Mouse (Mus musculus) spleen, adult 2 months (tissue): ENCODE data around the gene Trpd52l3.

Source experiments
- CTCF ChIP-seq: fragments of 200-500 bp; IDR thresholded peaks from 2 replicates; pipeline ENCODE4 v1.5.1; 2011; ENCODE audit warnings: mild to moderate bottlenecking, inconsistent platforms; ENCODE audit not compliant: insufficient read depth, insufficient read length, insufficient replicate concordance; ENCODE audit errors: extremely low read depth
- POLR2A ChIP-seq: fragments of 200-500 bp; IDR thresholded peaks from 2 replicates; pipeline ENCODE4 v1.6.1; 2011; ENCODE audit warnings: low read depth, low read length, inconsistent platforms

- TF ChIP-seq POLR2A (no peak), CTCF (no peak)
Observed at GRCm38 (mm10) chr19:30001550-30001949, 2.0 kb upstream of the Trpd52l3 start.
